Mouse (Mus musculus) lung, embryonic 15.5 days (tissue): ENCODE data around the gene Gm15517. TPM values are rescaled to one million over a fixed set of nuclear protein-coding genes. Genes with fewer than 3 reads are reported as not detected.
"Not testable (repeated sequence)": the region's sequence is repeated elsewhere in the genome, so short reads cannot be mapped to it uniquely, and the experiment has no call there.

Experiments used
- ATAC-seq: fragments of 200-750 bp; cut with Nextera tagmentation; 2 replicates; pipeline ENCODE4 v1.8.0; 2017; ENCODE audit warnings: moderate number of reproducible peaks, borderline replicate concordance; ENCODE audit not compliant: low FRiP score, low TSS enrichment; ENCODE audit errors: extremely low read depth
- H3K27ac ChIP-seq: fragments of 300-500 bp; sonication (generic); 2 replicates; pipeline ENCODE4 v1.5.1; 2015; ENCODE audit warnings: moderate library complexity, mild to moderate bottlenecking, inconsistent platforms
- H3K27me3 ChIP-seq: fragments of 300-500 bp; sonication (generic); 2 replicates; pipeline ENCODE4 v1.6.1; 2015; ENCODE audit warnings: inconsistent platforms
- H3K36me3 ChIP-seq: fragments of 300-500 bp; sonication (generic); 2 replicates; pipeline ENCODE4 v1.6.1; 2015; ENCODE audit warnings: inconsistent platforms
- H3K4me1 ChIP-seq: fragments of 300-500 bp; sonication (generic); 2 replicates; pipeline ENCODE4 v1.6.1; 2015; ENCODE audit warnings: inconsistent platforms
- H3K4me2 ChIP-seq: fragments of 300-500 bp; sonication (generic); 2 replicates; pipeline ENCODE4 v1.6.1; 2015; ENCODE audit warnings: inconsistent platforms, mild to moderate bottlenecking, moderate library complexity
- H3K4me3 ChIP-seq: fragments of 300-500 bp; sonication (generic); 2 replicates; pipeline ENCODE4 v1.5.1; 2015; ENCODE audit warnings: mild to moderate bottlenecking, inconsistent platforms
- H3K9ac ChIP-seq: fragments of 300-500 bp; sonication (generic); 2 replicates; pipeline ENCODE4 v1.6.1; 2015; ENCODE audit warnings: inconsistent platforms
- H3K9me3 ChIP-seq: fragments of 300-500 bp; sonication (generic); 2 replicates; pipeline ENCODE4 v1.6.1; 2016; ENCODE audit warnings: inconsistent platforms
- WGBS: fragments of 180-500 bp; shearing (Covaris S2); methylation state at CpG from one replicate; pipeline ENCODE4 v1.1.7; 2015; 5-methylcytosine and 5-hydroxymethylcytosine counted together
- polyA plus RNA-seq: library from polyadenylated mRNA; unstranded; fragments of >200 nt; fragmentation: Nextera tagmentation; extraction: Ambion mirVana; gene quantifications from 2 replicates; pipeline ENCODE4 v1.2.1, GENCODE M21; 2015

Gm15517 gene
- polyA plus RNA-seq, result not detected in 2 replicates

GRCm38 (mm10) chr7:44261147-44261546, at the start of gene Gm15517:
Gene Gm15517 (plus strand): TSS chr7:44261447.
- H3K4me3 ChIP-seq, result no peak within 1 kb of the TSS
- 40% methylated on average over 5 of the region's 5 CpGs for WGBS
- H3K4me2 ChIP-seq, result no peak within 1 kb of the TSS
- peaks cover 5% of the 10 kb centered on the region; the same call in 1 of the 2 replicates for H3K4me1 ChIP-seq
- H3K36me3 ChIP-seq, result no peaks in the 10 kb centered on the region
- no peaks in the 10 kb centered on the region for H3K9me3 ChIP-seq
- no peak within 1 kb of the TSS for H3K9ac ChIP-seq
- no peak for ATAC-seq
- H3K27ac ChIP-seq, result no peak within 1 kb of the TSS
- H3K27me3 ChIP-seq, result peaks cover 26% of the 10 kb centered on the region

- no peaks in the 10 kb centered on the region for H3K36me3 ChIP-seq
- H3K4me1 ChIP-seq, result no peaks in the 10 kb centered on the region
- no peak within 1 kb of the TSS for H3K27ac ChIP-seq
- no peak within 1 kb of the TSS for H3K4me2 ChIP-seq
- WGBS, result 71% methylated on average over 1 of the region's 1 CpGs
- H3K9me3 ChIP-seq, result no peaks in the 10 kb centered on the region
- no peak within 1 kb of the TSS for H3K4me3 ChIP-seq
- H3K9ac ChIP-seq, result no peak within 1 kb of the TSS
- no peaks in the 10 kb centered on the region for H3K27me3 ChIP-seq
- ATAC-seq, result no peak
Measured at GRCm38 (mm10) chr7:44215645-44216044, 45.6 kb upstream of the Gm15517 start, which contains the start of gene Klk1b5. Gene Klk1b5 (plus strand): TSS chr7:44215945.

- H3K4me1 ChIP-seq, H3K4me2 ChIP-seq, H3K27me3 ChIP-seq, H3K9ac ChIP-seq, H3K27ac ChIP-seq, H3K9me3 ChIP-seq, H3K4me3 ChIP-seq, ATAC-seq, H3K36me3 ChIP-seq: not testable (repeated sequence)
- 59% methylated on average over 8 of the region's 10 CpGs for WGBS
Measured at GRCm38 (mm10) chr7:44221601-44222000, 39.6 kb upstream of the Gm15517 start.

- not testable (repeated sequence) for H3K4me3 ChIP-seq, H3K27me3 ChIP-seq, H3K4me1 ChIP-seq, H3K9me3 ChIP-seq, H3K27ac ChIP-seq, H3K9ac ChIP-seq, H3K4me2 ChIP-seq, H3K36me3 ChIP-seq, ATAC-seq
- WGBS, result 55% methylated on average over 6 of the region's 6 CpGs
Measured at GRCm38 (mm10) chr7:44222335-44222734, 38.9 kb upstream of the Gm15517 start.

GRCm38 (mm10) chr7:44225076-44225475, 36.2 kb upstream of the Gm15517 start, which contains the start of gene Klk1:
Gene Klk1 (plus strand): TSS chr7:44225360.
- H3K4me3 ChIP-seq, result no peak within 1 kb of the TSS
- no peak within 1 kb of the TSS for H3K4me2 ChIP-seq
- H3K9ac ChIP-seq, result no peak within 1 kb of the TSS
- no peaks in the 10 kb centered on the region for H3K27me3 ChIP-seq
- no peaks in the 10 kb centered on the region for H3K4me1 ChIP-seq
- no peaks in the 10 kb centered on the region for H3K36me3 ChIP-seq
- WGBS, result 42% methylated on average over 1 of the region's 1 CpGs
- H3K9me3 ChIP-seq, result no peaks in the 10 kb centered on the region
- no peak within 1 kb of the TSS for H3K27ac ChIP-seq
- no peak for ATAC-seq

GRCm38 (mm10) chr7:44235909-44236308, 25.3 kb upstream of the Gm15517 start, which contains the start of gene Gm36864:
Gene Gm36864 (plus strand): TSS chr7:44236177.
- Histone ChIP-seq H3K27ac (no peak within 1 kb of the TSS), H3K4me3 (no peak within 1 kb of the TSS), H3K4me1 (no peaks in the 10 kb centered on the region), H3K27me3 (no peaks in the 10 kb centered on the region), H3K9ac (no peak within 1 kb of the TSS), H3K4me2 (no peak within 1 kb of the TSS), H3K9me3 (no peaks in the 10 kb centered on the region), H3K36me3 (no peaks in the 10 kb centered on the region)
- ATAC-seq, result peak; percentile 46; the same call in 1 of the 2 replicates
- WGBS, result 67% methylated on average over 3 of the region's 3 CpGs

GRCm38 (mm10) chr7:44239913-44240312, 21.3 kb upstream of the Gm15517 start:
- 32% methylated on average over 2 of the region's 2 CpGs for WGBS
- ATAC-seq, result no peak
- H3K27me3 ChIP-seq, result no peaks in the 10 kb centered on the region
- no peaks in the 10 kb centered on the region for H3K36me3 ChIP-seq
- H3K4me1 ChIP-seq, result peaks cover under 1% of the 10 kb centered on the region; the same call in 1 of the 2 replicates
- H3K4me3 ChIP-seq, result no peak overlapping the region
- no peak overlapping the region for H3K4me2 ChIP-seq
- H3K9me3 ChIP-seq, result no peaks in the 10 kb centered on the region
- no peak overlapping the region for H3K27ac ChIP-seq
- H3K9ac ChIP-seq, result no peak overlapping the region

GRCm38 (mm10) chr7:44240712-44241111, 20.5 kb upstream of the Gm15517 start:
- WGBS, result 33% methylated on average over 1 of the region's 1 CpGs
- ATAC-seq, result no peak
- H3K27ac ChIP-seq, result no peak overlapping the region
- no peak overlapping the region for H3K4me3 ChIP-seq
- no peaks in the 10 kb centered on the region for H3K27me3 ChIP-seq
- no peak overlapping the region for H3K9ac ChIP-seq
- no peaks in the 10 kb centered on the region for H3K36me3 ChIP-seq
- no peaks in the 10 kb centered on the region for H3K9me3 ChIP-seq
- H3K4me1 ChIP-seq, result peaks cover 7% of the 10 kb centered on the region; the same call in 1 of the 2 replicates
- H3K4me2 ChIP-seq, result no peak overlapping the region

GRCm38 (mm10) chr7:44241163-44241562, 20.1 kb upstream of the Gm15517 start:
- 61% methylated on average over 2 of the region's 2 CpGs for WGBS
- ATAC-seq, result no peak

GRCm38 (mm10) chr7:44244080-44244479, 17.2 kb upstream of the Gm15517 start:
- WGBS, result 60% methylated on average over 1 of the region's 1 CpGs
- no peaks in the 10 kb centered on the region for H3K27me3 ChIP-seq
- H3K36me3 ChIP-seq, result peaks cover 11% of the 10 kb centered on the region
- H3K9me3 ChIP-seq, result no peaks in the 10 kb centered on the region
- ATAC-seq, result no peak
- H3K4me2 ChIP-seq, result no peak overlapping the region
- H3K4me3 ChIP-seq, result no peak overlapping the region
- H3K9ac ChIP-seq, result no peak overlapping the region
- no peak overlapping the region for H3K27ac ChIP-seq
- H3K4me1 ChIP-seq, result peaks cover 19% of the 10 kb centered on the region

More at GRCm38 (mm10) chr7:44241163-44241562, 20.1 kb upstream of the Gm15517 start:
- Histone ChIP-seq H3K27me3 (no peaks in the 10 kb centered on the region), H3K9me3 (no peaks in the 10 kb centered on the region), H3K4me2 (no peak overlapping the region), H3K9ac (no peak overlapping the region), H3K36me3 (no peaks in the 10 kb centered on the region), H3K4me1 (peaks cover 7% of the 10 kb centered on the region; the same call in 1 of the 2 replicates), H3K27ac (no peak overlapping the region), H3K4me3 (no peak overlapping the region)

- H3K4me2 ChIP-seq, result peak within 1 kb of the TSS; percentile 63
- peak within 1 kb of the TSS; percentile 91 for H3K9ac ChIP-seq
- H3K9me3 ChIP-seq, result no peaks in the 10 kb centered on the region
- peak; percentile 80 for ATAC-seq
- peak within 1 kb of the TSS; percentile 99 for H3K4me3 ChIP-seq
- peaks cover 31% of the 10 kb centered on the region for H3K36me3 ChIP-seq
- WGBS, result under 1% methylated on average over 62 of the region's 62 CpGs
- peak within 1 kb of the TSS; percentile 93 for H3K27ac ChIP-seq
- H3K4me1 ChIP-seq, result peaks cover 19% of the 10 kb centered on the region
- H3K27me3 ChIP-seq, result no peaks in the 10 kb centered on the region
Measured at GRCm38 (mm10) chr7:44246055-44246983, 14.9 kb upstream of the Gm15517 start, which contains the start of the genes 1700028J19Rik and 2410002F23Rik. Gene 1700028J19Rik (minus strand): TSS chr7:44246695. Gene 2410002F23Rik (plus strand): TSS chr7:44246722.

GRCm38 (mm10) chr7:44246984-44247470, 14.2 kb upstream of the Gm15517 start:
- no peaks in the 10 kb centered on the region for H3K9me3 ChIP-seq
- ATAC-seq, result peak; percentile 23; the same call in 1 of the 2 replicates
- peaks cover 19% of the 10 kb centered on the region for H3K4me1 ChIP-seq
- WGBS, result under 1% methylated on average over 23 of the region's 23 CpGs
- peaks cover 33% of the 10 kb centered on the region for H3K36me3 ChIP-seq
- H3K27ac ChIP-seq, result peak overlapping the region; percentile 93
- peak overlapping the region; percentile 99 for H3K4me3 ChIP-seq
- no peaks in the 10 kb centered on the region for H3K27me3 ChIP-seq
- peak overlapping the region; percentile 91 for H3K9ac ChIP-seq
- H3K4me2 ChIP-seq, result peak overlapping the region; percentile 63
